Mouse (Mus musculus) thymus, postnatal 0 days (tissue): ENCODE results near the gene Zfp82. TPM values are rescaled to one million over a fixed set of nuclear protein-coding genes. Genes with fewer than 3 reads are reported as not detected.

Experiments used
- DNase-seq: peaks from one replicate; pipeline ENCODE4 v3.0.0-alpha.2; 2015; ENCODE audit warnings: low spot score
- polyA plus RNA-seq: library from polyadenylated mRNA; unstranded; fragments of >200 nt; fragmentation: Nextera tagmentation; extraction: Ambion mirVana; gene quantifications from 2 replicates; pipeline ENCODE4 v1.2.1, GENCODE M21; 2015

The Zfp82 gene
- polyA plus RNA-seq, 1 experiment from 2014 or later, result 6.8 TPM

GRCm38 (mm10) chr7:30050882-30051548 lies 21.7 kb downstream of the Zfp82 start, which contains the start of gene Zfp14:
Gene Zfp14 (minus strand): TSS chr7:30051380.
- DNase-seq, result peak; percentile 91

- no peak for DNase-seq
These were observed 24.6 kb downstream of the Zfp82 start for GRCm38 (mm10) chr7:30048126-30048525.

- no peak for DNase-seq
These were observed 28.3 kb downstream of the Zfp82 start for GRCm38 (mm10) chr7:30044354-30044753.

- no peak for DNase-seq
These were observed 38.4 kb downstream of the Zfp82 start for GRCm38 (mm10) chr7:30034331-30034730.

- DNase-seq, result no peak
These were observed 41.3 kb downstream of the Zfp82 start for GRCm38 (mm10) chr7:30031379-30031778.

GRCm38 (mm10) chr7:30030677-30031076 lies 42.0 kb downstream of the Zfp82 start:
- no peak for DNase-seq

- DNase-seq, result no peak
These were observed 44.1 kb downstream of the Zfp82 start for GRCm38 (mm10) chr7:30028572-30028971.

GRCm38 (mm10) chr7:30027331-30027730 lies 45.4 kb downstream of the Zfp82 start:
- DNase-seq, result no peak

- DNase-seq, result no peak
These were observed 47.3 kb downstream of the Zfp82 start for GRCm38 (mm10) chr7:30025358-30025757.

- DNase-seq, result no peak
These were observed 48.9 kb downstream of the Zfp82 start for GRCm38 (mm10) chr7:30023800-30024199.

GRCm38 (mm10) chr7:30023324-30023723 lies 49.4 kb downstream of the Zfp82 start:
- DNase-seq, result no peak

- DNase-seq, result no peak
These were observed 53.2 kb downstream of the Zfp82 start for GRCm38 (mm10) chr7:30019543-30019942.

GRCm38 (mm10) chr7:30017226-30017625 lies 55.5 kb downstream of the Zfp82 start:
- no peak for DNase-seq

- DNase-seq, result peak; percentile 56
These were observed 59.7 kb downstream of the Zfp82 start for GRCm38 (mm10) chr7:30012956-30013363.

GRCm38 (mm10) chr7:30010551-30011195 lies 62.0 kb downstream of the Zfp82 start:
- no peak for DNase-seq

- no peak for DNase-seq
These were observed 63.2 kb downstream of the Zfp82 start for GRCm38 (mm10) chr7:30009321-30010085.

- no peak for DNase-seq
These were observed 64.5 kb downstream of the Zfp82 start for GRCm38 (mm10) chr7:30008020-30008690.

- DNase-seq, result no peak
These were observed 65.1 kb downstream of the Zfp82 start for GRCm38 (mm10) chr7:30007601-30008000.
